Mouse (Mus musculus) embryo, embryonic 9.5 days (tissue): Measurements from ENCODE around the gene Olfr1122.
"Not testable (repeated sequence)": the region's sequence is repeated elsewhere in the genome, so short reads cannot be mapped to it uniquely, and the experiment has no call there.

ENCODE experiments used
- DNase-seq: peaks from one replicate; pipeline ENCODE4 v3.0.0-alpha.2; 2017; ENCODE audit errors: extremely low spot score

Gene Olfr1122

DNA sequence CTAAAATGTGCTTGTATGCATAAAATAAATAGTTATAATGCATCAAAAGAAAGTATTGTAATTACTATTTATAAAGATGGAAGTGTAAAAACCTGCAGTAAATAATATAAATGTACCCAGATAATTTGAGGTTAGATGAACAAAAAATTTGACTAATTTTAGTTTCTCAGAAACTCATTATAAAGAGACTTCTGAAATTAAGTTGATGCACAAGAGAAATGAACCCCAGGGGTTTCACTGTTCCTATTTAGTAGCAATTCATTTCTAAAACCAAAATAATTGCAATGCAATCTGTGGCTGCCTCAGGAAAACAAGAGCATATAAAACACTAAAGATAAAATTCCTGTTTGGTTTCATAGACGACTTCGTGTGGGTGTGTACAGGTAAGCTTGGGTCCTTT lies at the start of gene Olfr1122:
Olfr1122 (plus strand) TSS at position 301 of the 400 bp plus-strand sequence.
- DNase-seq = no peak

DNA sequence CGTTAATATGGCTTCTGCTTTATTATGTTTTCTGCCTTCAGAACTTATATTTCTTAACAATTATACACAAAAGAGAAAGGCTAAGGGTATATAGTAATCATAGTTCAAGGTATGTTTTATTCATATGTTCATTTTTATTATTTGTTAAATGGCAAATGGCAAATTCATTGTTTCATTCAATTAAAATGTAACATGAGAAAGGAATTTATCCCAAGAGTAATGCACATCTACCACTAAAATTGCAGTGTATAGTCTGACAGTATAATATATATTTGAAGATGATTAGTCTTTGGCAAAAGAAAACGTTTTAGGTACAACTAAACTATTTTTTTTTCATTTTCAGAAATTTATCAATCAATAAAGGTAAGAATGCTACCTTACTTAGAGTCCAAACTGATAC lies 31.1 kb upstream of the Olfr1122 start, which contains the start of gene Olfr1120:
Olfr1120 (plus strand) TSS at position 301 of the 400 bp plus-strand sequence.
- DNase-seq = no peak

DNA sequence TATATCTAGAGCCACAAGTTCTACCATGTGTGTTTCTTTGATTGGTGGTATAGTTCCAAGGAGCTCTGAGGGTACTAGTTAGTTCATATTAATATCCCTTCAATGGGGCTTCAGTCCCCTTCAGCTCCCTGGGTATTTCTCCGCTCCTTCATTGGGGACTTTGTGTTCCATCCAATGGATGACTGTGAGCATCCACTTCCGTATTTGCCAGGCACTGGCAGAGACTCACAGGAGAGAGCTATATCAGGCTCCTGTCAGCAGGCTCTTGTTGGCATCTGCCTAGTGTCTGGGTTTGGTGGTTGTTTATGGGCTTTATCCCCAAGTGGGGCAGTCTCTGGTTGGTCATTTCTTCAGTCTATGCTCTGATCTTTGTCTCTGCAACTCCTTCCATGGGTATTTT lies 25.5 kb upstream of the Olfr1122 start:
- not testable (repeated sequence) for DNase-seq

DNA sequence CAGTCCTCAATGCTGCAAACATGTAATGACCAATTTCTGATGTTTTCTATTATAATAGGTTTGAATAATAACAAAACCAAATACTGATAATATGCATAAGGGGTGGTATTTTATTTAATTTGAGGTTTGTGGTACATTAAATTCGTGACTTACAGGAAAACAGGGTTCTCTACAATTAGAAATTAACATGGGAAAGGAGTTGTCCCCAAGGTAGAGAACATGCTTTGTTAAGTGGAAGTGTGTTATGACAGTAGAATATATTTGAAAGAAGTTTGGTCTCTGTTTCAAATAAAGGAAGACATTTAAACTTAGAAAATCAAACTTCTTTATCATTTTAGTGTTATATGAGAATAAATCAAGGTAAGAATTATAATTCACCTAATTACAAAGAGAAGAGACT lies 16.1 kb upstream of the Olfr1122 start, which contains the start of gene Olfr1121:
Olfr1121 (plus strand) TSS at position 301 of the 400 bp plus-strand sequence.
- DNase-seq = no peak

DNA sequence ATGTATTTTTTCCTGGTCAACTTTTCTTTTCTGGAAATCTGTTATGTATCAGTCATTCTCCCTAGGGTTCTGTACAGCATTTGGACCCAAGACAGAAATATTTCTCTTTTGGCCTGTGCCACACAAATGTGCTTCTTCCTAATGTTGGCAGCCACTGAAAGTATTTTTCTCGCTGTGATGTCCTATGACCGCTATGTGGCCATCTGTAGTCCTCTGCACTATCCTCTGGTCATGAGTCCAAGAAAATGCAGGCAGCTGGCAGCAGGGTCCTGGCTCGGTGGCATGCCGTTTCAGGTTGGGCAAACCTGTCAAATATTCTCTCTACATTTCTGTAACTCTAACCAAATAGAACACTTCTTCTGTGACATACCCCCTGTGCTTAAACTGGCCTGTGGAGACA lies 13.9 kb upstream of the Olfr1122 start:
- no peak for DNase-seq

DNA sequence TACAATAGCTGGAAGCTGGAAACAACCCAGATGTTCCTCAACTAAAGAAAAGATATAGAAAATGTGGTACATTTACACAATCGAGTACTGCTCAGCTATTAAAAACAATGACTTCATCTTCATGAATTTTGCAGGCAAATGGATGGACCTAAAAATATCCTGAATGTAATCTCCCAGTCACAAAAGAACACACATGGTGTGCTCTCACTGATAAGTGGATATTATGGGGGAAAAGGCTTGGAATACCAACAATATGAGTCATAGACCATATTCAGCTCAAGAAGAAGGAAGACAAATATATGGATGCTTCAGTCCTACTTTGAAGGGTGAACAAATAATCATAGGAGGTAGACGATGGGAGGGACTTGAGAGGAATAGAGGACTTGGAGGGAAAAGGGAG lies 1.7 kb upstream of the Olfr1122 start:
- no peak for DNase-seq

GRCm38 (mm10) chr2:87393605-87394004 lies 8.0 kb downstream of the Olfr1122 start:
- DNase-seq = not testable (repeated sequence)

DNA sequence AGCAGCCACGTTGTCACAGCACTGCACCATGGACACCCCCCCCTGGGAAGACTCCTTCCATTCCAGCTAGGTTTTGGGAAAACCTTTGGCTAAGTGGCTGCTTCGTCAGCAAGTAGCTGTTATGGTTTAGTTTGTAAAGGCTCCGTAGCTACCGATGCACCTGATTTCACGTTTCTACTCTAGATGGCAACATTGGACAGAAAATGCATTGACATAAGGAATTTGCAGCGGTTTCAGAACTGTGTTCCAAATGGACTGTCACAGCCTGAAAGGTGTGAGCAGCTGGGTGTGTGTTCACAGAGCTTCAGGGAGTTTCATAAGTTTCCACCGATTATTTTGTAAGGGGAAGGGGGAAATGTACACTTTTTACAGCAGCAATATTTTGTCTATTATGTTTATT lies 9.0 kb downstream of the Olfr1122 start:
- DNase-seq = not testable (repeated sequence)

- DNase-seq = no peak
Observed at GRCm38 (mm10) chr2:87416335-87416734, 30.7 kb downstream of the Olfr1122 start, which contains the start of gene Olfr1123. TSS of gene Olfr1123 (plus strand) at chr2:87416635.

DNA sequence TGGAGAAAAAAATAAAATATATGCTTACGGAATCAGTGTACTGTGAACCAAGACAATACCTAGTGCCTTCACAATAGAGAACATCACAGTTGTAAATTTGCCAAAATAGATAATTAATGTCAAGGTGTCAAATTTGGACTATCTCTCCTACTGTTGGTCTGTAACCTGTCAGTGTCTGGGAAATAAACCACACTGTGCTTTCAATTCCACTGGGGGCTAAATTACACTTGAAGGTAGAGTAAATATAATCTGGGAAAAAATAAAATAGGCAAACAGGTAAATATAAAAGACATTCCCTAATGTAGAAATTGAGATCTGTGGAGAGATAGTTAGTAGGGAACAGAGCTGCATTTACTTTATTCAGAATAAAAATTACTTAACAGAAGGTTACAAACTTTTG lies 44.3 kb downstream of the Olfr1122 start, which contains the start of gene Olfr1124:
Olfr1124 (plus strand) TSS at position 301 of the 400 bp plus-strand sequence.
- DNase-seq = no peak

GRCm38 (mm10) chr2:87437731-87438130 lies 52.1 kb downstream of the Olfr1122 start:
- no peak for DNase-seq
